Mouse (Mus musculus): ENCODE data around the gene Tbl1x. TPM values are rescaled to one million over a fixed set of nuclear protein-coding genes. Genes with fewer than 3 reads are reported as not detected.

The Tbl1x gene
- total RNA-seq (2017), result 41.4 and 55.8 TPM in 2 replicates

- ATAC-seq (replicated peaks; ENCODE audit: low read depth, poor library complexity, severe bottlenecking), result peak; percentile 42
Measured at GRCm38 (mm10) chrX:77510371-77511300, at the start of gene Tbl1x. Gene Tbl1x, plus strand, starts transcription at chrX:77511013.

- ATAC-seq (replicated peaks; ENCODE audit: low read depth, poor library complexity, severe bottlenecking), result no peak
Measured at GRCm38 (mm10) chrX:77469216-77469615, 41.6 kb upstream of the Tbl1x start.

GRCm38 (mm10) chrX:77472858-77473257, 38.0 kb upstream of the Tbl1x start:
- ATAC-seq (replicated peaks; ENCODE audit: low read depth, poor library complexity, severe bottlenecking), result no peak

- no peak for ATAC-seq (replicated peaks; ENCODE audit: low read depth, poor library complexity, severe bottlenecking)
Measured at GRCm38 (mm10) chrX:77473511-77473910, 37.3 kb upstream of the Tbl1x start.

GRCm38 (mm10) chrX:77474551-77474950, 36.3 kb upstream of the Tbl1x start:
- no peak for ATAC-seq (replicated peaks; ENCODE audit: low read depth, poor library complexity, severe bottlenecking)

- no peak for ATAC-seq (replicated peaks; ENCODE audit: low read depth, poor library complexity, severe bottlenecking)
Measured at GRCm38 (mm10) chrX:77477526-77477925, 33.3 kb upstream of the Tbl1x start.

GRCm38 (mm10) chrX:77487922-77488799, 22.7 kb upstream of the Tbl1x start:
- ATAC-seq (replicated peaks; ENCODE audit: low read depth, poor library complexity, severe bottlenecking), result no peak

GRCm38 (mm10) chrX:77490127-77490526, 20.7 kb upstream of the Tbl1x start:
- ATAC-seq (replicated peaks; ENCODE audit: low read depth, poor library complexity, severe bottlenecking), result no peak

- ATAC-seq (replicated peaks; ENCODE audit: low read depth, poor library complexity, severe bottlenecking), result peak; percentile 74
Measured at GRCm38 (mm10) chrX:77509149-77509548, 1.7 kb upstream of the Tbl1x start.

GRCm38 (mm10) chrX:77509776-77510175, 1.0 kb upstream of the Tbl1x start:
- peak; percentile 6 for ATAC-seq (replicated peaks; ENCODE audit: low read depth, poor library complexity, severe bottlenecking)

- ATAC-seq (replicated peaks; ENCODE audit: low read depth, poor library complexity, severe bottlenecking), result peak; percentile 7
Measured at GRCm38 (mm10) chrX:77511301-77511993, 634 bp downstream of the Tbl1x start.

GRCm38 (mm10) chrX:77511994-77512485, 1.2 kb downstream of the Tbl1x start:
- peak; percentile 11 for ATAC-seq (replicated peaks; ENCODE audit: low read depth, poor library complexity, severe bottlenecking)

GRCm38 (mm10) chrX:77517274-77518085, 6.7 kb downstream of the Tbl1x start:
- peak; percentile 45 for ATAC-seq (replicated peaks; ENCODE audit: low read depth, poor library complexity, severe bottlenecking)

- no peak for ATAC-seq (replicated peaks; ENCODE audit: low read depth, poor library complexity, severe bottlenecking)
Measured at GRCm38 (mm10) chrX:77518929-77519328, 8.1 kb downstream of the Tbl1x start.

- ATAC-seq (replicated peaks; ENCODE audit: low read depth, poor library complexity, severe bottlenecking), result no peak
Measured at GRCm38 (mm10) chrX:77522842-77523375, 12.1 kb downstream of the Tbl1x start.

- no peak for ATAC-seq (replicated peaks; ENCODE audit: low read depth, poor library complexity, severe bottlenecking)
Measured at GRCm38 (mm10) chrX:77525179-77525578, 14.4 kb downstream of the Tbl1x start.

- no peak for ATAC-seq (replicated peaks; ENCODE audit: low read depth, poor library complexity, severe bottlenecking)
Measured at GRCm38 (mm10) chrX:77528401-77528800, 17.6 kb downstream of the Tbl1x start.

GRCm38 (mm10) chrX:77530997-77531396, 20.2 kb downstream of the Tbl1x start:
- ATAC-seq (replicated peaks; ENCODE audit: low read depth, poor library complexity, severe bottlenecking), result 0 out of 2 replicates have a peak, but pooled peaks have one; percentile 56

- peak; percentile 83 for ATAC-seq (replicated peaks; ENCODE audit: low read depth, poor library complexity, severe bottlenecking)
Measured at GRCm38 (mm10) chrX:77533922-77534321, 23.1 kb downstream of the Tbl1x start.

Data from common myeloid progenitor, adult 5-6 weeks (primary cell).